Mouse (Mus musculus) embryonic fibroblast, embryonic 13.5 days (primary cell): ENCODE data around the gene Vps51. TPM values are rescaled to one million over a fixed set of nuclear protein-coding genes. Genes with fewer than 3 reads are reported as not detected.

Experiments used
- H3K27ac ChIP-seq: 2 replicates; pipeline ENCODE4 v1.5.1; 2012; ENCODE audit warnings: low read length, control low read depth, inconsistent platforms; ENCODE audit not compliant: insufficient read depth
- H3K4me1 ChIP-seq: 2 replicates; pipeline ENCODE4 v1.6.1; 2011; ENCODE audit warnings: low read length; ENCODE audit not compliant: control insufficient read depth, insufficient read depth
- H3K4me3 ChIP-seq: 2 replicates; pipeline ENCODE4 v1.5.1; 2011; ENCODE audit warnings: mild to moderate bottlenecking, control low read depth, low read length; ENCODE audit not compliant: insufficient read depth
- CTCF ChIP-seq: IDR thresholded peaks from 2 replicates; pipeline ENCODE4 v1.5.1; 2011; ENCODE audit warnings: mild to moderate bottlenecking, control low read depth, low read length, moderate library complexity, borderline replicate concordance; ENCODE audit not compliant: insufficient read depth
- POLR2A ChIP-seq: IDR thresholded peaks from 2 replicates; pipeline ENCODE4 v1.6.1; 2011; ENCODE audit warnings: low read depth, mild to moderate bottlenecking, control low read depth, low read length, moderate library complexity
- polyA plus RNA-seq: library from polyadenylated mRNA; stranded (reverse); fragments of >200 nt; gene quantifications from 2 replicates; pipeline ENCODE4 v1.2.4, GENCODE M21; 2011; ENCODE audit warnings: low read depth; ENCODE audit not compliant: missing spikeins, insufficient read length

The Vps51 gene
- polyA plus RNA-seq, 1 experiment = 23.5 TPM

DNA sequence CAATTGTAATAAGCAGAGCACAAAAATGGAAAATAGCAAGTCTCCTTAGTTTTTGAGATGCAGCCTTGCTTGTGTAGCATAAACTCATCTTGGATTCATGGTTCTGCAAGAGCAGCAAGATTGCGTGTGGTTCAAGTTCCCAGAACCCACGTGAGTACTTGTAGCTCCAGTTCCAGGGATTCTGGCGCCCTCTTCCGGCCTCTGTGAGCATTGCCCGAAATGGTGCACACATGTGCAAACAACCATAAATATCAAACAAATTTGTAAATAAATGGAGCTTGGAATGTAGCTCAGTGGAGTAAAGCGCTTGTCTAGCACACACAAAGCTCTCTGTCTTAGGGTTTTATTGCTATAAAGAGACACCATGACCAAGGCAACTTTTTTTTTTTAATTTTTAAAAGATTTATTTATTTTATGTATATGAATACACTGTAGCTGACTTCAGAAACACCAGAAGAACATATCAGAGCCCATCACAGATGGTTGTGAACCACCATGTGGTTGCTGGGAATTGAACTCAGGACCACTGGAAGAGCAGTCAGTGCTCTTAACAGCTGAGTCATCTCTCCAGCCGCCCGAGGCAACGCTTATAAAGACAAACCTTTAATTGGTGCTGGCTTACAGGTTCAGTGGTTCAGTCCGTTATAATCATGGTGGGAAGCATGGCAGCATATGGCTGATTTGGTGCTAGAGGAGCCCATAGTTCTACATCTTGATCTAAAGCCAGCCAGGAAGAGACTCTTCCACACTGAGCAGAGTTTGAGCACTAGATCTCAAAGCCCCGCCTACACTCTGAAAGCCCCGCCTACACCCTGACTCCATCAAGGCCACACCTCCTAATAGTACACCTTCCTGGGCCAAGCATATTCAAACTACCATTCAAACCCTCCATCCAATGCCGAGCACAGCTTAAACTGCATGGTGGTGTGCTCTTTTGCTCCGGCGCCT, 58.6 kb downstream of the Vps51 start:
- TF ChIP-seq POLR2A (no peak), CTCF (peak; percentile 78)
- Histone ChIP-seq H3K27ac (no peak overlapping the region), H3K4me1 (no peaks in the 10 kb centered on the region), H3K4me3 (no peak overlapping the region)

Other genes starting within 250 kb of the Vps51 start
- 24.9 and 35.7 TPM in 2 replicates for gene Frmd8, start 202.0 kb downstream of the Vps51 start, polyA plus RNA-seq
- gene Slc25a45, start 199.4 kb downstream of the Vps51 start, polyA plus RNA-seq = 1.3 and 3.5 TPM in 2 replicates
- gene Tigd3, start 183.1 kb downstream of the Vps51 start, polyA plus RNA-seq = 0.60 and 1.5 TPM in 2 replicates
- gene Dpf2, start 164.2 kb downstream of the Vps51 start, polyA plus RNA-seq = 94.7 and 135 TPM in 2 replicates
- 10.4 and 12.1 TPM in 2 replicates for gene Cdc42ep2, start 152.4 kb downstream of the Vps51 start, polyA plus RNA-seq
- gene Pola2, start 113.0 kb downstream of the Vps51 start, polyA plus RNA-seq = 19.7 and 29.7 TPM in 2 replicates
- gene Slc22a20, start 91.1 kb downstream of the Vps51 start, polyA plus RNA-seq = not detected in 2 replicates
- gene Capn1, start 61.3 kb downstream of the Vps51 start, polyA plus RNA-seq = 46.5 and 57.1 TPM in 2 replicates
- gene Syvn1, start 30.7 kb downstream of the Vps51 start, polyA plus RNA-seq = 36.8 and 40.3 TPM in 2 replicates
- gene Mrpl49, start 19.4 kb downstream of the Vps51 start, polyA plus RNA-seq = 24.0 and 25.7 TPM in 2 replicates
- 1,065 and 1,194 TPM in 2 replicates for gene Fau, start 19.4 kb downstream of the Vps51 start, polyA plus RNA-seq
- gene Znhit2, start 16.0 kb downstream of the Vps51 start, polyA plus RNA-seq = 8.9 and 9.9 TPM in 2 replicates
- 18.5 and 20.7 TPM in 2 replicates for gene Tm7sf2, start 8.9 kb downstream of the Vps51 start, polyA plus RNA-seq
- not detected in 2 replicates for gene Tmem262, start 2.8 kb upstream of the Vps51 start, polyA plus RNA-seq
- gene Gm28374, start 5.0 kb upstream of the Vps51 start, polyA plus RNA-seq = 1.6 TPM in 1 of 2 replicates, not detected in the other
- 43.0 and 59.0 TPM in 2 replicates for gene Zfpl1, start 7.7 kb upstream of the Vps51 start, polyA plus RNA-seq
- 9.4 and 12.9 TPM in 2 replicates for gene Cdca5, start 7.8 kb upstream of the Vps51 start, polyA plus RNA-seq
- gene AC131692.1, start 17.2 kb upstream of the Vps51 start, polyA plus RNA-seq = 0.58 and 0.68 TPM in 2 replicates
- gene Naaladl1, start 28.6 kb upstream of the Vps51 start, polyA plus RNA-seq = 0.45 and 0.61 TPM in 2 replicates
- 13.7 and 16.2 TPM in 2 replicates for gene Sac3d1, start 41.4 kb upstream of the Vps51 start, polyA plus RNA-seq
- gene Snx15, start 51.1 kb upstream of the Vps51 start, polyA plus RNA-seq = 19.5 and 22.6 TPM in 2 replicates
- not detected in 2 replicates for gene Batf2, start 63.8 kb upstream of the Vps51 start, polyA plus RNA-seq
- gene Arl2, start 64.3 kb upstream of the Vps51 start, polyA plus RNA-seq = 56.2 and 57.6 TPM in 2 replicates
- not detected in 2 replicates for gene Majin, start 107.2 kb upstream of the Vps51 start, polyA plus RNA-seq
- not detected in 2 replicates for gene Gpha2, start 149.1 kb upstream of the Vps51 start, polyA plus RNA-seq
- 26.0 and 33.0 TPM in 2 replicates for gene Ppp2r5b, start 158.6 kb upstream of the Vps51 start, polyA plus RNA-seq
- gene Atg2a, start 164.4 kb upstream of the Vps51 start, polyA plus RNA-seq = 13.0 and 14.3 TPM in 2 replicates
- 72.9 and 96.4 TPM in 2 replicates for gene Ehd1, start 199.5 kb upstream of the Vps51 start, polyA plus RNA-seq
- 17.0 and 18.6 TPM in 2 replicates for gene Cdc42bpg, start 229.2 kb upstream of the Vps51 start, polyA plus RNA-seq